Mouse (Mus musculus) spleen, adult 2 months (tissue): Measurements from ENCODE around the gene Dixdc1. TPM values are rescaled to one million over a fixed set of nuclear protein-coding genes. Genes with fewer than 3 reads are reported as not detected.

Experiments used
- DNase-seq, 2 experiments: peaks; one replicate each; pipeline versions ENCODE4 v3.0.0 to v3.0.0-alpha.2; 2012 to 2021; ENCODE audit warnings: low spot score in 2 of 2, low read depth in 1 of 2
- H3K27ac ChIP-seq: fragments of 200-500 bp; 2 replicates; pipeline ENCODE4 v1.5.1; 2012; ENCODE audit warnings: low read length, inconsistent platforms; ENCODE audit not compliant: insufficient read depth
- H3K27me3 ChIP-seq: fragments of 200-500 bp; 2 replicates; pipeline ENCODE4 v1.6.1; 2012; ENCODE audit warnings: mild to moderate bottlenecking, moderate library complexity, low read length, inconsistent platforms; ENCODE audit not compliant: control insufficient read depth, insufficient read depth
- H3K36me3 ChIP-seq: fragments of 200-500 bp; 2 replicates; pipeline ENCODE4 v1.6.1; 2012; ENCODE audit warnings: mild to moderate bottlenecking, low read length, inconsistent platforms; ENCODE audit not compliant: control insufficient read depth, insufficient read depth
- H3K4me1 ChIP-seq: fragments of 200-500 bp; 2 replicates; pipeline ENCODE4 v1.6.1; 2011; ENCODE audit warnings: inconsistent platforms; ENCODE audit not compliant: control insufficient read depth, insufficient read depth, insufficient read length
- H3K4me3 ChIP-seq: fragments of 200-500 bp; 2 replicates; pipeline ENCODE4 v1.5.1; 2011; ENCODE audit warnings: mild to moderate bottlenecking, inconsistent platforms; ENCODE audit not compliant: insufficient read depth, insufficient read length; ENCODE audit errors: extremely low read depth
- CTCF ChIP-seq: fragments of 200-500 bp; IDR thresholded peaks from 2 replicates; pipeline ENCODE4 v1.5.1; 2011; ENCODE audit warnings: mild to moderate bottlenecking, inconsistent platforms; ENCODE audit not compliant: insufficient read depth, insufficient read length, insufficient replicate concordance; ENCODE audit errors: extremely low read depth
- POLR2A ChIP-seq: fragments of 200-500 bp; IDR thresholded peaks from 2 replicates; pipeline ENCODE4 v1.6.1; 2011; ENCODE audit warnings: low read depth, low read length, inconsistent platforms
- WGBS: fragments of 180-500 bp; shearing (Covaris S2); methylation state at CpG from one replicate; pipeline ENCODE4 v1.1.7; 2018; 5-methylcytosine and 5-hydroxymethylcytosine counted together
- polyA plus RNA-seq: library from polyadenylated mRNA; depleted of rRNA; stranded (reverse); fragments of >200 nt; gene quantifications from 2 replicates; pipeline ENCODE4 v1.2.3, GENCODE M21; 2012

The Dixdc1 gene
- polyA plus RNA-seq, 1 experiment, result 0.35 TPM

GRCm38 (mm10) chr9:50667579-50668498 lies 71.5 kb downstream of the Dixdc1 start:
- no peak for DNase-seq
- H3K36me3 ChIP-seq, result no peaks in the 10 kb centered on the region
- no peaks in the 10 kb centered on the region for H3K27me3 ChIP-seq
- WGBS, result 80% methylated on average over 8 of the region's 8 CpGs
- H3K4me3 ChIP-seq, result no peak overlapping the region
- TF ChIP-seq POLR2A (no peak), CTCF (no peak)
- H3K27ac ChIP-seq, result no peak overlapping the region
- H3K4me1 ChIP-seq, result no peaks in the 10 kb centered on the region

GRCm38 (mm10) chr9:50666442-50666841 lies 72.9 kb downstream of the Dixdc1 start:
- Histone ChIP-seq H3K4me1 (no peaks in the 10 kb centered on the region), H3K36me3 (no peaks in the 10 kb centered on the region), H3K27me3 (no peaks in the 10 kb centered on the region), H3K4me3 (no peak overlapping the region), H3K27ac (no peak overlapping the region)
- no peak for DNase-seq
- WGBS, result 75% methylated on average over 6 of the region's 6 CpGs
- no peak for TF ChIP-seq CTCF
- no peak for TF ChIP-seq POLR2A

- Histone ChIP-seq H3K4me3 (no peak overlapping the region), H3K27me3 (no peaks in the 10 kb centered on the region), H3K36me3 (no peaks in the 10 kb centered on the region), H3K4me1 (peaks cover 3% of the 10 kb centered on the region), H3K27ac (no peak overlapping the region)
- DNase-seq, result no peak
- 84% methylated on average over 5 of the region's 5 CpGs for WGBS
- TF ChIP-seq CTCF (no peak), POLR2A (no peak)
Measured at GRCm38 (mm10) chr9:50664826-50665225, 74.5 kb downstream of the Dixdc1 start.

GRCm38 (mm10) chr9:50660431-50660830 lies 78.9 kb downstream of the Dixdc1 start:
- WGBS, result 20% methylated on average over 12 of the region's 12 CpGs
- H3K27ac ChIP-seq, result no peak overlapping the region
- peak overlapping the region; percentile 20 for H3K4me3 ChIP-seq
- DNase-seq, result no peak
- peaks cover 6% of the 10 kb centered on the region for H3K4me1 ChIP-seq
- TF ChIP-seq CTCF (no peak), POLR2A (no peak)
- peaks cover 3% of the 10 kb centered on the region; the same call in 1 of the 2 replicates for H3K36me3 ChIP-seq
- no peaks in the 10 kb centered on the region for H3K27me3 ChIP-seq

- Histone ChIP-seq H3K27me3 (no peaks in the 10 kb centered on the region), H3K36me3 (peaks cover 3% of the 10 kb centered on the region; the same call in 1 of the 2 replicates), H3K27ac (peak within 1 kb of the TSS; percentile 65), H3K4me3 (peak within 1 kb of the TSS; percentile 98), H3K4me1 (peaks cover 6% of the 10 kb centered on the region)
- under 1% methylated on average over 63 of the region's 63 CpGs for WGBS
- peak; percentile 52 to 84 for DNase-seq
- TF ChIP-seq CTCF, result no peak
- TF ChIP-seq POLR2A, result peak; percentile 49; the same call in 1 of the 2 replicates
Measured at GRCm38 (mm10) chr9:50659392-50660217, 79.7 kb downstream of the Dixdc1 start, which contains the start of gene Dlat. Dlat (minus strand) TSS chr9:50659780.

- 1% methylated on average over 28 of the region's 28 CpGs for WGBS
- no peak overlapping the region for H3K27ac ChIP-seq
- TF ChIP-seq POLR2A, result no peak
- no peak for TF ChIP-seq CTCF
- H3K27me3 ChIP-seq, result no peaks in the 10 kb centered on the region
- peaks cover 6% of the 10 kb centered on the region for H3K4me1 ChIP-seq
- peak overlapping the region; percentile 98 for H3K4me3 ChIP-seq
- H3K36me3 ChIP-seq, result peaks cover 3% of the 10 kb centered on the region; the same call in 1 of the 2 replicates
- no peak for DNase-seq
Measured at GRCm38 (mm10) chr9:50658941-50659388, 80.4 kb downstream of the Dixdc1 start.
